ENCODE assay signal across 8 mouse cellular contexts in genomic region chr9:32519101-32520051, GRCm38 (mm10). TPM values are rescaled to one million over a fixed set of nuclear protein-coding genes. Genes with fewer than 3 reads are reported as not detected.
A peak's percentile ranks its signal among the peaks of the same experiment; 100 is the strongest.
DNase-seq lines count a peak whose midpoint lies in the region; ATAC-seq and TF ChIP-seq lines count a peak whose summit lies in the region.

No protein-coding gene starts in this region.

- 25% methylated on average over 22 of the region's 22 CpGs for WGBS in lung, embryonic 14.5 days
- WGBS in embryonic facial prominence, embryonic 12.5 days = 39% methylated on average over 22 of the region's 22 CpGs
- 58% methylated on average over 22 of the region's 22 CpGs for WGBS in kidney, embryonic 14.5 days

- H3K27me3 ChIP-seq in lung, embryonic 14.5 days (ENCODE audit: insufficient read depth, low read length) = no peaks in the 10 kb centered on the region
- no peaks in the 10 kb centered on the region for H3K27me3 ChIP-seq in embryonic facial prominence, embryonic 12.5 days
- no peaks in the 10 kb centered on the region for H3K27me3 ChIP-seq in kidney, embryonic 14.5 days (ENCODE audit: control insufficient read depth, insufficient read depth, low read length)

- H3K27ac ChIP-seq in lung, embryonic 14.5 days (ENCODE audit: low read depth) = peak overlapping the region; percentile 93
- H3K27ac ChIP-seq in embryonic facial prominence, embryonic 12.5 days = peak overlapping the region; percentile 78
- peak overlapping the region; percentile 20; the same call in 1 of the 2 replicates for H3K27ac ChIP-seq in kidney, embryonic 14.5 days (ENCODE audit: low read depth, low read length)

- no peaks in the 10 kb centered on the region for H3K9me3 ChIP-seq in lung, embryonic 14.5 days (ENCODE audit: low read depth, low read length)
- no peaks in the 10 kb centered on the region for H3K9me3 ChIP-seq in embryonic facial prominence, embryonic 12.5 days
- no peaks in the 10 kb centered on the region for H3K9me3 ChIP-seq in kidney, embryonic 14.5 days (ENCODE audit: control insufficient read depth, low read length)

- peaks cover 26% of the 10 kb centered on the region for H3K4me1 ChIP-seq in lung, embryonic 14.5 days (ENCODE audit: insufficient read depth)
- H3K4me1 ChIP-seq in embryonic facial prominence, embryonic 12.5 days = peaks cover 51% of the 10 kb centered on the region
- peaks cover 18% of the 10 kb centered on the region for H3K4me1 ChIP-seq in kidney, embryonic 14.5 days (ENCODE audit: control insufficient read depth, insufficient read depth, low read length)

- peak overlapping the region; percentile 48 for H3K4me2 ChIP-seq in lung, embryonic 14.5 days
- peak overlapping the region; percentile 31; the same call in 1 of the 2 replicates for H3K4me2 ChIP-seq in embryonic facial prominence, embryonic 12.5 days (replicated peaks)
- H3K4me2 ChIP-seq in kidney, embryonic 14.5 days (replicated peaks; ENCODE audit: low read depth, low read length) = no peak overlapping the region

- H3K36me3 ChIP-seq in lung, embryonic 14.5 days (ENCODE audit: insufficient read depth) = no peaks in the 10 kb centered on the region
- H3K36me3 ChIP-seq in embryonic facial prominence, embryonic 12.5 days = no peaks in the 10 kb centered on the region
- no peaks in the 10 kb centered on the region for H3K36me3 ChIP-seq in kidney, embryonic 14.5 days (ENCODE audit: control insufficient read depth, insufficient read depth, low read length)

- no peak overlapping the region for H3K4me3 ChIP-seq in lung, embryonic 14.5 days (ENCODE audit: low read depth, low read length)
- H3K4me3 ChIP-seq in embryonic facial prominence, embryonic 12.5 days = no peak overlapping the region
- H3K4me3 ChIP-seq in kidney, embryonic 14.5 days (ENCODE audit: low read length) = no peak overlapping the region

- DNase-seq in lung, embryonic 14.5 days = peak; percentile 85
- no peak for DNase-seq in lung, adult 18-20 months
- no peak for DNase-seq in layer of hippocampus, adult 8-10 months (ENCODE audit: low spot score in 2 of 2)
- DNase-seq in right cerebral cortex, postnatal 4 days = no peak
- DNase-seq in frontal cortex, postnatal 25 days (ENCODE audit: low spot score in 2 of 2) = no peak

- no peak for TF ChIP-seq CTCF in lung, embryonic 14.5 days (IDR thresholded peaks at IDR 0.05; ENCODE audit: low read depth)

- H3K9ac ChIP-seq in lung, embryonic 14.5 days = peak overlapping the region; percentile 27; the same call in 1 of the 2 replicates
- no peak overlapping the region for H3K9ac ChIP-seq in embryonic facial prominence, embryonic 12.5 days
- H3K9ac ChIP-seq in kidney, embryonic 14.5 days (ENCODE audit: low read depth, low read length) = no peak overlapping the region

- peak; percentile 86 for ATAC-seq in lung, embryonic 14.5 days (ENCODE audit: insufficient read depth)
- no peak for ATAC-seq in embryonic facial prominence, embryonic 12.5 days (ENCODE audit: insufficient number of reproducible peaks, insufficient read depth, low FRiP score, low TSS enrichment)
- no peak for ATAC-seq in kidney, embryonic 14.5 days (ENCODE audit: low FRiP score, low TSS enrichment)
- ATAC-seq in megakaryocyte progenitor cell, adult 5-6 weeks (replicated peaks; ENCODE audit: poor library complexity) = peak; percentile 27

RNA-seq across cellular contexts. Expression of gene Fli1, which starts 23.3 kb away (rescaled TPM):
- 35.7 and 37.8 TPM in 2 replicates for polyA plus RNA-seq in lung, embryonic 14.5 days (2014; fragmentation: Nextera tagmentation; extraction: Ambion mirVana)
- polyA plus RNA-seq in embryonic facial prominence, embryonic 12.5 days (2016; fragmentation: Nextera tagmentation; extraction: Ambion mirVana) = 39.2 and 40.9 TPM in 2 replicates
- polyA plus RNA-seq in kidney, embryonic 14.5 days (2014; fragmentation: Nextera tagmentation; extraction: Ambion mirVana) = 24.0 and 27.3 TPM in 2 replicates
- 80.2 and 93.2 TPM in 2 replicates for total RNA-seq in megakaryocyte progenitor cell, adult 5-6 weeks (2015)
- total RNA-seq in megakaryocyte progenitor cell, adult 5-6 weeks (2017) = 104 and 107 TPM in 2 replicates
- 10 to 100 TPM in 1 of 4 experiments, 1 to 10 TPM in 3; 4.4 to 11.1 (median 6.3) TPM for total RNA-seq in layer of hippocampus, adult 8-10 months (2022)

Comparison
In these comparisons a context has a peak if more than half of its experiments do, and no peak if none do; other contexts are left out.
1. ATAC-seq: peak in lung, embryonic 14.5 days (single experiment) and megakaryocyte progenitor cell, adult 5-6 weeks (single experiment); none in embryonic facial prominence, embryonic 12.5 days (single experiment) and kidney, embryonic 14.5 days (single experiment).
2. H3K27ac ChIP-seq: peak in every context shown above with its lines; median percentile 93 in lung, embryonic 14.5 days; 78 in embryonic facial prominence, embryonic 12.5 days; 20 in kidney, embryonic 14.5 days.